Mouse (Mus musculus) neural tube, embryonic 10.5 days (tissue): ENCODE measurements around the gene Mdc1.

ENCODE experiments used
- DNase-seq: peaks from one replicate; pipeline ENCODE4 v3.0.0-alpha.2; 2017; ENCODE audit warnings: low spot score; ENCODE audit errors: extremely low spot score

Mdc1 gene

GRCm38 (mm10) chr17:35848112-35848511, 6.8 kb downstream of the Mdc1 start:
- no peak for DNase-seq

DNA sequence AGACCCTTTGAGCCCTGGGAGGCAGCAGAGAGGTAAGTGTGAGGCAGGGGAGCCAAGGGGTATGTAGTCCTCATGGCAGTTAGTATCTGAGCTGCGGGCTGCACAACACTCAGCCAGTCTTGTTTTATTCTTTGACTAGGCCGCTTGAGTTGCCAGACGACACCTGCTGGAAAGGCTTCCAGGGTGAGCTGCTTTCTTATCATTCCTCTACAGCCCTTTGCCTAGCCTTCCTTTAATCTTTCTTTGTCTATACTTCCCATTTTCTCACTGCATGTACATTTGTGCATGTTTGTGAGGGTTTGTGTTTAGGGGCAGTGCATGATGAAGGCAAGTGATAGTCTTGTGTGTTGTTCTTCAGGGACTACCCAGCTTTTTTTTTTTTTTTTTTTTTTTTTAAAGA, 9.7 kb downstream of the Mdc1 start:
- DNase-seq = no peak

DNA sequence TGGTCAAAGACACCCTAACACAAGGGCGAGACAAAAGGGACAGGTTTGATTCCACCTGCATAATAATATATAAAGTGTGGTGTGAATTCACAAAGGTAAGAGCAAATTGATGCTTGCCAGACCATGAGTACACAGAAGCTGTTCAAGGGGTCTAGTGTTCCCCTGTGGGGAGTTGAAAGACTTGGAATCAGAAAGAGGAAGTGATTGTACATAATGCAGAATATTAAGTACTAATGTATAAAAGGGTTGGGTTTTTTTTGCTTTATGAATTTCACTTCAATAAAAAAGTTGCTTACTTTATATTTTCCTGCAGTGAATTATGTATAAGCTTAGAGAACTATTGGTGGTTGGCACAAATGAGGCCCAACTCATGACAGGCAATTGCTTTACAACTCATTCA, 18.1 kb downstream of the Mdc1 start:
- no peak for DNase-seq

GRCm38 (mm10) chr17:35859835-35860234, 18.5 kb downstream of the Mdc1 start:
- DNase-seq = no peak

DNA sequence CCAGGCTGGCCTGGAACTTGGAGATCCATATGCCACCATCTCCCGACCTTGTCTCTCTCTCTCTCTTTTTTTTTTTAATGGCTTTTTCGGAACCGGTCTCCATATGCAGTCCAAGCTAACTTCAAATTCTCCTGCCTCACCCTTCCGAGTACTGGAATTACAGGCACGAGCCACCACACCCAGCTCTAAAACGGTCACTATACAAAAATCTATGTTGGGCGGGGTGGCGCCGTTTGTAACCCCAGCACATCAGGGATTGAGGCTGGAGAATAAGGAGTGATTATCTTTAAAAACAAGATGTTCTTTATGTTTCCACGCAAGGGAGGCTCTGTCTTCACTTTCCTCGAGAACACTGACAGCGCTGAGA, 19.5 kb downstream of the Mdc1 start:
- DNase-seq = peak; percentile 22

- DNase-seq = peak; percentile 92
Observed at GRCm38 (mm10) chr17:35861198-35861857, 20.0 kb downstream of the Mdc1 start, which contains the start of gene Nrm. TSS of gene Nrm (plus strand) at chr17:35861318.

DNA sequence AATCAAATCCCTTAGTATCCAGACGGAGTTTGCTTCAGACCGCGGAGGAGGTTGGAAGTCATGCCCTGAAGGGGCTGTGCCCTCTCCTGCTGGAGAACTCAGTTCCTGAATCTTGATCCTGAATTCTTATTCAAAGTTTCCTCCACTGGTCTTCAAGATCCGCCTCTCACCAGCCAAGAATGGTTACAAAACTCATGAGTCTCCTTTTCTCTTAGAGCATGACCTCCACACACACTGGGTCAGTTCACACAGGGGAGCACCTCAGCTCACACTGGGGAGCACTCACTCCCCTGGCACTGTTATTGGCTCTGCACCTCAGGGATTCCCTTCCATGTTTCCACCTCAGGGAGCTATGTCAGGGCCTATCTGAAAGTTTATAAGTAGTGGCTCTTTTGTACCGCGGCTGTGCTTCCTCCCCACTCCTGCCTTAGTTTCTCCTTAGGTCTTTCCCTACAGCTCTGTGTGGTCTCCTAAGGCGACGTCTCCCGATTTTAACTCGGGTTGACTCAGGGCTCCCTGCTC, 23.6 kb downstream of the Mdc1 start:
- DNase-seq = peak; percentile 34

DNA sequence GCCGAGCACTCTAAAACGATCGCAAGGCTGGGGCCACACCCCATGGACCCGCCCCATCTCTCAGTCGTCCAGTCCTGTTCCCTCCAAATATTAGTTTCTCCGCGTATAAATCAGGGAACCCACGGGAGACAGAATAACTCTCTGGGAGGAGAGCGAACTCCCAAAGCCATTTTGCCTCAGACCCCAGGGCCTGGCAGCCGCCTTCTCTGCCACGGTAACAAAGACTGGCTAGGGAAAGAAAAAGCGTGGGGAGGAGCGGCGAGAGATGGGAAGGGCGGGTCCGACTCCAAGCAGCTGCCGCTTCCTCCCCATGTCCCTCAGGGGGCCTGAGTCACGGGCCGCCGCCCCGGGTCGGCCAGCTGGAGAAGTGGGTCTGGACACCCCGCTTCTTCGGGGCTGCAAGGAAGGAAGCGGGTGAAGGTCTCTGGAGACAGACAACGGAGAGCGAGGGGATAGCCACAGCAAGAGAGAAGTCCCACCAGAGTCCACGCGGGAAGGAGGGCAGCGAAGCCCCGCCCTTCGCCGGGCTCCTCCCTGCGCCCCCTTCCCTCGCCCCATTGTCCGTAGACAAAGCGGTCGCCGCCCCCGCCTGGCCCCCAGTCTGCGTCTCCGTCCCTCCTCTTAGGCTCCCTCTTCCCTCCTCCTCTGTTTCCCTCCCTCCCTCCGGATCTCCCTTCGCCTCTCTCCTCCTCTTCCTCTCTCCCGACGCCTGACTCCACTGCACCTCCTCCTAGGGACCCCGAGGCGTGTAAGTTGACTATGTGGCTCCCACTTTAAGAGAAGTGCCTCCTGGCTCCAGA, 24.4 kb downstream of the Mdc1 start, which contains the start of gene Ppp1r18:
Gene Ppp1r18, plus strand, starts transcription at position 113 of the 800 bp plus-strand sequence.
- DNase-seq = peak; percentile 88

DNA sequence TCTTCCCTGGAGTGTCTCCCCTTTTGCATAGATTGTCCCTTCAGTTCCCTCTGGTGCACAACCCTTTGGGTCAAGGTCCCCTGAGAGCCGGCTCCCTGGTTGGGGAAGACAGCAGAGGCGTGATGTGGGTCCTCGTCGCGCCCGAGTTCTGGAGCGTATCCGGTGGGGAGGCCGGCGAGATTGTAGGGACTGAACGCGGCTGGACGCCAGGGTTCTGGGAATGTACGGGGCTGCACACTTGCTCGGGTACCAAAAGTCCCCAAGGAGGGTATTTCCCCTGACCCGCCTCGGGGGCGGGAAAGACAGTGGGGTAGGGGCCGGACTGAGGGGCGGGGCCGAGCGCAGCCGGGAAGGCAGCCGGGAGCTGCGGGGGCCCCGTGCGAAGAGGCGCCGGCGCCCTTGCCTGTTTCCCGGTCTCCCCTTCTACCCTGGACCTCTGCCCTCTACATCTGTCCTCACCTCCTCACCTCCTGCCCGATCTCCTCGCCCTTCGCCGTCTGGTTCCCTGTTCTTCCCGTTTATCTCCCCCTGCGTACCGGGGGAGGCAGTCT, 25.0 kb downstream of the Mdc1 start:
- no peak for DNase-seq

DNA sequence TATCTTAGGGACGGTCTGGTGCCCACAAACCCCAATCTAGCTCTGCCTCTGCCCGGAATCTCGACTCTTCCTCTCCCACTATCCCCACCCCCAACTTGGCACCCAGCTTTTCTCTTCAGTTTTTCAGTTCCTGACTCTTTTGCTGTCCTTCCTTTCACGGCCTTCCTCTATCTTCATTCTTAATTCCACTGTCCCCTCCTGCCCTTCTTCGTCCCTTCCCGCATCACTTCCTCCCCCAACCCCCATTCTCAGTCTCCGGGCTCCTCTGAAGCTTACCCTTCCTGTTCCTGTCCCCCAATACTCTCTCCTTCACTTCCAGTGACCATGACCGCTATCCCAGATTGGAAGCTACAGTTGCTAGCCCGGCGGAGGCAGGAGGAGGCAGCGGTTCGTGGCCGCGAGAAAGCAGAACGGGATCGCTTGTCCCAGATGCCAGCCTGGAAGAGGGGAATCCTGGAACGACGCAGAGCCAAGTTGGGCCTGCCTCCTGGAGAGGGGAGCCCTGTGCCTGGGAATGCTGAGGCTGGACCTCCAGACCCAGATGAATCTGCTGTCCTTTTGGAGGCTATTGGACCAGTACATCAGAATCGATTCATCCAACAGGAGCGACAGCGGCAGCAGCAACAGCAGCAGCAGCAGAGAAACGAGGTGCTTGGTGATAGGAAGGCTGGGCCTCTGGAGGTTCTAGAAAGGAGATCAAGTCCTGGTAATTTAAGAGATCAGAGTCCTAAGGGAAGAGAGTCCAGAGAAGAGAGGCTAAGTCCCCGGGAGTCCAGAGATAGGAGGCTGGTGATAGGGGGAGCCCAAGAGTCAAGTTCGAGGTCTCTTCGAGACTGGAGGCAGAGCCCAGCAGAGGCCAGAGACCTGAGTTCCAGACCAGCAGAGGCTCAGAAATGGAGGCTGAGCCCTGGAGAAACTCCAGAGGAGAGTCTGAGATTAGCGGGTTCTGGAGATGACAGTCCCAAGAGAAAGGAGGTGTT, 25.9 kb downstream of the Mdc1 start:
- DNase-seq = peak; percentile 48

GRCm38 (mm10) chr17:35868165-35868820, 27.0 kb downstream of the Mdc1 start:
- peak; percentile 18 for DNase-seq

- DNase-seq = no peak
Observed at GRCm38 (mm10) chr17:35868961-35869345, 27.6 kb downstream of the Mdc1 start.

DNA sequence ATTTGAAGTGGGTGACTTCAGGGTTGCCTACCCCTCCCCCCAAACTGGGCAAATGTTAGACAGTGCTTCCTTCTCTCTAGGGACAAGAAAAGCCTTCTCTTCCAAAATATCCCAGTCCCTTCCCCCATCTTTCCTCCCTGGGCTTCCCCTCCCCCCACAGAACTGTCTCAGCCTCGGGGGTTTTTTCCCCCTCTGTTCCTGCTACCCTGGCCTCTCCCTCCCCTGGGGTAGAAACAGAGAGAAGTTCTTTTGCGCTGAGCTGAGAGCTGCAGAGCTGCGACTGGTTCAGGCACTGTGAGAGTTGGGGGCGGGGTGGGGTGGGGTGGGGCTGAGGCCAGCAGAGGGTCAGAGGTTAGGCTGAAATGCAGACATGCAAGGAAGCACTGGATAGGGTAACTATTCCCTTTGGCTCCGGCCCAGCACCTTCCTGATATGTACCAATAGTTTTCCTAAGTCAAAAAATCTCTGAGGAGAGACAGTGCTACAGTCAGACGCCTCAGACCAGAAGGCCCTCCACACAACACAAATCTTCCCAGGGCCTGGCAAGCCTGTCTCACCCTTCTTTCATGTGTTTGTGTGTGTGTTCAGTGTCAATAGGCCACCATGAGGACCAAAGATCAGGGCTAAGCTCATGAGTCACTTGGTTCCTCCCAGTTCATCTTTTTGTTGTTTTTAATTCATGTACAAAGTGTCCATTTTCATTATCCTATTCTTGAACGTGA, 28.2 kb downstream of the Mdc1 start:
- peak; percentile 54 for DNase-seq

GRCm38 (mm10) chr17:35870151-35870883, 29.0 kb downstream of the Mdc1 start:
- no peak for DNase-seq

- DNase-seq = no peak
Observed at GRCm38 (mm10) chr17:35870884-35871696, 29.8 kb downstream of the Mdc1 start.

GRCm38 (mm10) chr17:35873774-35874519, 32.6 kb downstream of the Mdc1 start:
- DNase-seq = peak; percentile 88

DNA sequence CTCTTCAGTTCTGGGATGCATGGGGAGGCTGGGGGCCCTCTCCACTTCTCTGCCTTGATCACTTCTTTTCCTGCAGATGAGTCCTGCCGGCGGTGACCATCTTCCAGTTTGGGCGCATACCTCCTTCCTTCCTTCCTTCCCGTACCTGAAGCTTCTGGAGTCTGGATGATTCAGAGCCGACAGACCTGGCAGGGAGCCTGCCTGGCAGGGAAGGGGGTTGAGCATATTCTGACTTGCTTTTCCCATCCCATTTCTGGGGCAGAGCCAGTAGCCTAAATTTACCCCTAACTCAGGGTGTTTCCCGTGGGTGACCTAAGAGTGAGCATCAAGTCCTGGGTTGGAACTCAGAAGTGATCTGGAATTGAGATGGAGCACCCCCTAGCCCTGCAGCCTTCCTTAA, 33.4 kb downstream of the Mdc1 start:
- no peak for DNase-seq
